Mouse (Mus musculus) liver, postnatal 0 days (tissue): ENCODE measurements at regions not wholly inside any gene's neighbourhood (a gene's known extent, or its start where the extent isn't known, plus 50 kb on each side); places are given as distances from the start of the nearest gene placed in this dataset.

Experiments
- ATAC-seq: fragments of 200-750 bp; cut with Nextera tagmentation; 2 replicates; pipeline ENCODE4 v1.8.0; 2017; ENCODE audit warnings: mild to moderate bottlenecking, moderate library complexity
- DNase-seq: peaks from one replicate; pipeline ENCODE4 v3.0.0-alpha.2; 2016
- H3K27ac ChIP-seq: fragments of 300-500 bp; sonication (generic); 2 replicates; pipeline ENCODE4 v1.5.1; 2014; ENCODE audit warnings: antibody characterized with exemption, moderate library complexity, mild to moderate bottlenecking, low read depth
- H3K27me3 ChIP-seq: fragments of 300-500 bp; sonication (generic); 2 replicates; pipeline ENCODE4 v1.6.1; 2014; ENCODE audit warnings: low read length, control low read depth, mixed read lengths; ENCODE audit not compliant: insufficient read depth
- H3K36me3 ChIP-seq: fragments of 300-500 bp; sonication (generic); replicated peaks from 2 replicates; pipeline ENCODE4 v1.6.1; 2014; ENCODE audit warnings: mild to moderate bottlenecking, control low read depth, low read length, moderate library complexity, mixed read lengths; ENCODE audit not compliant: insufficient read depth
- H3K4me1 ChIP-seq: fragments of 300-500 bp; sonication (generic); 2 replicates; pipeline ENCODE4 v1.6.1; 2014; ENCODE audit warnings: antibody characterized with exemption, mild to moderate bottlenecking, control low read depth; ENCODE audit not compliant: insufficient read depth
- H3K4me2 ChIP-seq: fragments of 300-500 bp; sonication (generic); 2 replicates; pipeline ENCODE4 v1.6.1; 2014; ENCODE audit warnings: low read depth, mild to moderate bottlenecking, low read length, moderate library complexity, mixed read lengths
- H3K4me3 ChIP-seq: fragments of 300-500 bp; sonication (generic); 2 replicates; pipeline ENCODE4 v1.5.1; 2014; ENCODE audit warnings: low read depth, low read length
- H3K9ac ChIP-seq: fragments of 300-500 bp; sonication (generic); replicated peaks from 2 replicates; pipeline ENCODE4 v1.6.1; 2014; ENCODE audit warnings: mild to moderate bottlenecking, moderate library complexity
- H3K9me3 ChIP-seq: fragments of 300-500 bp; sonication (generic); 2 replicates; pipeline ENCODE4 v1.6.1; 2016; ENCODE audit warnings: mild to moderate bottlenecking, control low read depth, low read length, mixed read lengths
- CTCF ChIP-seq: sonication (generic); IDR thresholded peaks from 2 replicates; pipeline ENCODE4 v1.5.1; 2016; ENCODE audit warnings: antibody characterized with exemption, low read depth
- EP300 ChIP-seq: IDR thresholded peaks from 2 replicates; pipeline ENCODE4 v1.6.1; 2016; ENCODE audit warnings: antibody characterized with exemption, low read depth, mild to moderate bottlenecking
- WGBS: fragments of 180-500 bp; shearing (Covaris S2); extraction: QIAGEN DNeasy Blood & Tissue Kit; methylation state at CpG from one replicate; pipeline ENCODE4 v1.1.7; 2014; ENCODE audit not compliant: insufficient replicate concordance; 5-methylcytosine and 5-hydroxymethylcytosine counted together

DNA sequence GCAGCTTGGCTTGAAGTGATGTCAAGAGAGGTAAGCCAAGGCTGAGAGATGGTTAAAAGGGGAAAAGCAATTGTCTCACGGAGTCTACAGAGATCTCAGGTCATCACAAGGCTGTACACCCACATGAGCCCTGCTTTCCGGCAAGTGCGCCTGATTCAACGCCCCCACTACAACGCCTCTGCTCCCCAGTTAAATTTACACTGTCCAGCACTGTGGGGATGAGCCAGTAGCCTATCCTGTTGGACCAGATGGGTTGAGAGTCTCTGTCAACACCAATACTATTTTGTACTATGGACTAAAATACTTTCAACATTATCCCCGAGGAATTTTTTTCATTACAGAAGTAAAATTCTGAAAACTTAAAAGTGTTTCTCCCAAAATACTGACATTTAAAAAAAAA, 331.8 kb upstream of the G2e3 start:
- H3K4me3 ChIP-seq = no peak overlapping the region
- no peak overlapping the region for H3K27ac ChIP-seq
- 78% methylated on average over 6 of the region's 6 CpGs for WGBS
- no peak overlapping the region for H3K4me2 ChIP-seq
- no peaks in the 10 kb centered on the region for H3K9me3 ChIP-seq
- H3K9ac ChIP-seq = no peak overlapping the region
- H3K36me3 ChIP-seq = no peaks in the 10 kb centered on the region
- no peaks in the 10 kb centered on the region for H3K4me1 ChIP-seq
- TF ChIP-seq EP300 = no peak
- TF ChIP-seq CTCF = no peak
- ATAC-seq (no peak), DNase-seq (no peak)
- H3K27me3 ChIP-seq = no peaks in the 10 kb centered on the region

- TF ChIP-seq CTCF = no peak
- TF ChIP-seq EP300 = no peak
- Histone ChIP-seq H3K4me3 (no peak overlapping the region), H3K4me2 (no peak overlapping the region), H3K27me3 (no peaks in the 10 kb centered on the region), H3K27ac (no peak overlapping the region), H3K4me1 (no peaks in the 10 kb centered on the region), H3K9ac (no peak overlapping the region), H3K36me3 (no peaks in the 10 kb centered on the region), H3K9me3 (no peaks in the 10 kb centered on the region)
- 80% methylated on average over 4 of the region's 4 CpGs for WGBS
- ATAC-seq (no peak), DNase-seq (no peak)
Measured at GRCm38 (mm10) chr12:51009644-51010043, 338.2 kb upstream of the G2e3 start.

GRCm38 (mm10) chr12:51001722-51002592, 345.9 kb upstream of the G2e3 start:
- Histone ChIP-seq H3K9me3 (no peaks in the 10 kb centered on the region), H3K27ac (no peak overlapping the region), H3K4me1 (no peaks in the 10 kb centered on the region), H3K36me3 (no peaks in the 10 kb centered on the region), H3K4me3 (no peak overlapping the region), H3K9ac (no peak overlapping the region), H3K4me2 (no peak overlapping the region), H3K27me3 (no peaks in the 10 kb centered on the region)
- WGBS = 43% methylated on average over 12 of the region's 12 CpGs
- TF ChIP-seq EP300 (no peak), CTCF (no peak)
- DNase-seq (no peak), ATAC-seq (no peak)

- no peaks in the 10 kb centered on the region for H3K9me3 ChIP-seq
- 52% methylated on average over 4 of the region's 4 CpGs for WGBS
- ATAC-seq = no peak
- no peak overlapping the region for H3K27ac ChIP-seq
- H3K9ac ChIP-seq = no peak overlapping the region
- H3K27me3 ChIP-seq = no peaks in the 10 kb centered on the region
- no peaks in the 10 kb centered on the region for H3K36me3 ChIP-seq
- no peak overlapping the region for H3K4me3 ChIP-seq
- no peak overlapping the region for H3K4me2 ChIP-seq
- DNase-seq = no peak
- TF ChIP-seq EP300 (no peak), CTCF (no peak)
- no peaks in the 10 kb centered on the region for H3K4me1 ChIP-seq
Measured at GRCm38 (mm10) chr12:51001096-51001495, 346.8 kb upstream of the G2e3 start.

GRCm38 (mm10) chr12:51000281-51001075, 347.4 kb upstream of the G2e3 start:
- H3K9me3 ChIP-seq = no peaks in the 10 kb centered on the region
- H3K4me1 ChIP-seq = no peaks in the 10 kb centered on the region
- WGBS = 77% methylated on average over 18 of the region's 18 CpGs
- no peak overlapping the region for H3K27ac ChIP-seq
- DNase-seq = no peak
- ATAC-seq = no peak
- H3K9ac ChIP-seq = no peak overlapping the region
- TF ChIP-seq CTCF (no peak), EP300 (no peak)
- H3K36me3 ChIP-seq = no peaks in the 10 kb centered on the region
- no peak overlapping the region for H3K4me3 ChIP-seq
- no peaks in the 10 kb centered on the region for H3K27me3 ChIP-seq
- H3K4me2 ChIP-seq = no peak overlapping the region

- 34% methylated on average over 20 of the region's 20 CpGs for WGBS
- no peaks in the 10 kb centered on the region for H3K27me3 ChIP-seq
- H3K9ac ChIP-seq = no peak overlapping the region
- DNase-seq (peak; percentile 53), ATAC-seq (no peak)
- no peaks in the 10 kb centered on the region for H3K9me3 ChIP-seq
- H3K36me3 ChIP-seq = no peaks in the 10 kb centered on the region
- no peak overlapping the region for H3K4me3 ChIP-seq
- peak; percentile 58 for TF ChIP-seq CTCF
- no peak for TF ChIP-seq EP300
- no peak overlapping the region for H3K27ac ChIP-seq
- no peaks in the 10 kb centered on the region for H3K4me1 ChIP-seq
- H3K4me2 ChIP-seq = no peak overlapping the region
Measured at GRCm38 (mm10) chr12:50999295-51000237, 348.3 kb upstream of the G2e3 start.
